Mouse (Mus musculus) bone marrow macrophage, adult 2 months (primary cell): Measurements from ENCODE around the gene Tex19.1. TPM values are rescaled to one million over a fixed set of nuclear protein-coding genes. Genes with fewer than 3 reads are reported as not detected.
"Not testable (repeated sequence)": the region's sequence is repeated elsewhere in the genome, so short reads cannot be mapped to it uniquely, and the experiment has no call there.

Experiments used
- H3K27ac ChIP-seq: 2 replicates; pipeline ENCODE4 v1.5.1; 2012; ENCODE audit warnings: low read depth, low read length; ENCODE audit not compliant: insufficient read depth
- H3K4me1 ChIP-seq: 2 replicates; pipeline ENCODE4 v1.6.1; 2012; ENCODE audit warnings: low read length; ENCODE audit not compliant: control insufficient read depth, insufficient read depth
- H3K4me3 ChIP-seq: 2 replicates; pipeline ENCODE4 v1.5.1; 2012; ENCODE audit warnings: mild to moderate bottlenecking, low read length, moderate library complexity; ENCODE audit not compliant: insufficient read depth
- CTCF ChIP-seq: IDR thresholded peaks from 2 replicates; pipeline ENCODE4 v1.5.1; 2012; ENCODE audit warnings: low read depth, mild to moderate bottlenecking, low read length, moderate library complexity
- POLR2A ChIP-seq: IDR thresholded peaks from 2 replicates; pipeline ENCODE4 v1.6.1; 2012; ENCODE audit warnings: mild to moderate bottlenecking, low read depth, low read length, borderline replicate concordance
- polyA plus RNA-seq: library from polyadenylated mRNA; stranded (reverse); fragments of >200 nt; gene quantifications from 2 replicates; pipeline ENCODE4 v1.2.4, GENCODE M21; 2012; ENCODE audit not compliant: missing spikeins, insufficient read depth, insufficient read length

Gene Tex19.1
- polyA plus RNA-seq: not detected in 2 replicates

DNA sequence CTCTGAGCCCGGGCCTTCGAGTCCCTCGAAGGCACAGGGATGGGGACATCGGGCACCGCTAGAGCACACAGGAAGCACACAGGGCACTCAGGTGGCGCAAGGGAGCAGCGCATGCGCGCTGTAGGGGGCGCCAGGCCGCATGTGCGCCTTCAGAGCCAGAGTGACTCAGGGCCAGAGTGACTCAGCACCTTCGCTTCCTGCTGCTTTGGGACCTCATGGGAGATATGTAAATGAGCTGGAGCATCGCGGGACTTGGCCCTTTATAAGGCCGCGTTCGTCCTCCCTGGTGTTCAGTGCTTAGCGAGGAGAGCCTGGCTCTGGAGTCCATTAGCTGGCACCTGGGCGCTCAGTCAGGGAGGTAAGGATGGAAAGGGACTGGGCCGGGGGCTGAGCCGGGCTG is at the start of gene Tex19.1:
Gene Tex19.1, plus strand, starts transcription at position 279 of the 400 bp plus-strand sequence.
- Histone ChIP-seq H3K4me3 (no peak within 1 kb of the TSS), H3K4me1 (no peaks in the 10 kb centered on the region), H3K27ac (no peak within 1 kb of the TSS)
- TF ChIP-seq POLR2A: no peak
- TF ChIP-seq CTCF: no peak

DNA sequence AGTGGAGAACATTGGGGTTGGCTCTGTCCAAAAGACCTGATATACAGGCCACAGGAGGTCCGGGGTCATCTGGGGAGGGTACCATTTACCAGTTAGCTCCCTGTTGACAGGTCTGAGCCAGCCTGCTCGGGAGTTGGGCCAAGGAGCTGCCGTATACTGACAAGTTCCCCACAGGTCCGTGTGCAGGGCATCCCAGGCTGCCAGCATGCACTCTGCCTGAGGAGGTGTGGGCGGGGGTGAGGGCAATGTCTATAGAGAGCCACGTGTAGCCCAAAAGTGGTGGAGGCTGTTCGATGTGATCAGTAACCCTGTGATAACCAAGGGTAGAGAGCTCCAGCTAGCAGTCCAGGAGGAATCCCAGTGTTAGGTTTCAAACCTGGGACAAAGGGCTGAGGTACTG is 46.2 kb upstream of the Tex19.1 start:
- TF ChIP-seq POLR2A (no peak), CTCF (no peak)
- no peaks in the 10 kb centered on the region; the same call in 1 of the 2 replicates for H3K4me1 ChIP-seq
- H3K4me3 ChIP-seq: no peak overlapping the region
- H3K27ac ChIP-seq: no peak overlapping the region

DNA sequence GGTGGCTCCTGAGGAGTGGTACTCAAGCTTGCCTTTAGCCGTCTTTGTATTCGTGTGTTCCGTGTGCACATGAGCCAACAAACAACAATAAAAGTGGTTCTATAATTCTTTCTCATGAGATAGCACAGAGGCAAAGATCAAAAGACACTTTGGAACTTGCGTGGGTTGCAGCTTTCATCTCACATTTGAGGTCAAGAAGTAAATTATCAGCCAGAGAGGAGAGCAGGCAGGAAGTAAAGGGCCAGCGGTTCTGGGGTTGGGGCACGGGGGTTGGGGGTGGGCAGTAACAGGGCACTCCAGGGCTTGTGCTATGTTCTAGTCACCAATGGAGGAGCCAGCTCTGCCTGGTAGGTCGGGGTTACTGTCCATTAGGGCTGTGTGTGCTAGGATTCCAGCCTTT is 45.3 kb upstream of the Tex19.1 start:
- Histone ChIP-seq H3K4me3 (no peak overlapping the region), H3K27ac (no peak overlapping the region), H3K4me1 (no peaks in the 10 kb centered on the region; the same call in 1 of the 2 replicates)
- TF ChIP-seq CTCF (no peak), POLR2A (no peak)

- Histone ChIP-seq H3K4me1 (no peaks in the 10 kb centered on the region; the same call in 1 of the 2 replicates), H3K27ac (no peak overlapping the region), H3K4me3 (no peak overlapping the region)
- no peak for TF ChIP-seq POLR2A
- TF ChIP-seq CTCF: no peak
These were observed 44.7 kb upstream of the Tex19.1 start for GRCm38 (mm10) chr11:121101124-121101805.

- H3K4me3 ChIP-seq, H3K4me1 ChIP-seq, H3K27ac ChIP-seq: not testable (repeated sequence)
These were observed 38.7 kb upstream of the Tex19.1 start for GRCm38 (mm10) chr11:121107242-121107641.

DNA sequence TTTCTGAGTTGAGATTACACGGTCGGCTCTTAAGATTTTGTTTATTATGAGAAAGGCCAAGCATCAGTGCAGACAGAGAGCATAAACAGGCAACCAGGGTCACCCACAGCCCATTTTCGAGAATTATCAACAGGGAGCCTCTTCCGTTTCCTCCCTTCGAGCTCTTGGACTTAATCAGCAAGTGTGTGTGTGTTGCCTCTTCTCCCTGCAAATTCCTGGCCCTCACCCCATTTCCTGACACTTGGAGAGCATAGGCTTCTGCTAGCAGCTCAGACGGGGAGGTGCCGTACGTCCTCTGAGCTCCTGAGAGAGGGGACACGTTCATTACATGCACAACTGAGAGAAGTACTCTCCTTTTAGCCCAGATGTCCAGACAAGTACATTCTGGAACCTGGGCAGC is 37.9 kb upstream of the Tex19.1 start:
- Histone ChIP-seq H3K4me1 (no peaks in the 10 kb centered on the region), H3K27ac (no peak overlapping the region), H3K4me3 (no peak overlapping the region)
- no peak for TF ChIP-seq POLR2A
- no peak for TF ChIP-seq CTCF

DNA sequence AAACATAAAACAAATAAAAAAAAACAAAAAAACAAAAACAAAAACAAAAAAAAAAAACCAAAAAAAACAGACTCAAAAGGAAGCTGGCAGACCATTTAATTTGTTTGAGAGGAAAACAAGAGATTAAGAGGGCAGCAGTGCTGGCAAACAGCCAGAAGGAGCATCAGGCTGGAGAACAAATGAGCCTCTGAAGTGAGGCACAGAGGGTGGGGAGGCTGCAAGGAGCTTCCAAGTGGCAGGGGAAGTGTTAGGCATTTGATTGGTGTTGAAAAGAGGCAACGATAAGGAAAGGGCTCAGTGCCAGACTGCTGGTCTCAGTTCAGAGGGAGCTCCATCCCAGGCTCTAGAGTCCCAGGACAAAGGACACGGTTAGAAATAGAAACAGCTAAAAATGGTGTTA is 36.0 kb upstream of the Tex19.1 start:
- Histone ChIP-seq H3K4me1 (no peaks in the 10 kb centered on the region), H3K4me3 (no peak overlapping the region), H3K27ac (no peak overlapping the region)
- TF ChIP-seq CTCF: no peak
- no peak for TF ChIP-seq POLR2A

DNA sequence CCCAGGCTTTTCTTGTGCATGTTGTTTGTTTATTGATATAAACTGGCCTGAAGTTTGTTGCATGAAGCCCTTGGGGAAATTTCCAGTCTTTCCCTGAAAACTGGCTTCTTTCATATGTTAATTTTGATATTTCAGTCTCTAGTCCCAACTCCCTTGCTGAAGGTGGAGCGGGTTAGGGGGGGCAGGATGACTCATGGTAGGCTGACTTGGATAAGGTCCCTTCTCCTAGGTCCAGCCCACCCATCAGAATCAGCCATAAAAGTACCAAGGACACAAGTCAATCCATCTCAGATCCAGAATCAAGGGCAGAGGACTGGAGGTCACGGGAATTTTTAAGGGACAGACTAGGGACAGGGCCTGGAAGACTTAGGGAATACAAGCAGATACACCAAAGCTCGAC is 34.9 kb upstream of the Tex19.1 start:
- H3K4me3 ChIP-seq: no peak overlapping the region
- H3K27ac ChIP-seq: no peak overlapping the region
- no peak for TF ChIP-seq CTCF
- no peak for TF ChIP-seq POLR2A
- no peaks in the 10 kb centered on the region for H3K4me1 ChIP-seq

DNA sequence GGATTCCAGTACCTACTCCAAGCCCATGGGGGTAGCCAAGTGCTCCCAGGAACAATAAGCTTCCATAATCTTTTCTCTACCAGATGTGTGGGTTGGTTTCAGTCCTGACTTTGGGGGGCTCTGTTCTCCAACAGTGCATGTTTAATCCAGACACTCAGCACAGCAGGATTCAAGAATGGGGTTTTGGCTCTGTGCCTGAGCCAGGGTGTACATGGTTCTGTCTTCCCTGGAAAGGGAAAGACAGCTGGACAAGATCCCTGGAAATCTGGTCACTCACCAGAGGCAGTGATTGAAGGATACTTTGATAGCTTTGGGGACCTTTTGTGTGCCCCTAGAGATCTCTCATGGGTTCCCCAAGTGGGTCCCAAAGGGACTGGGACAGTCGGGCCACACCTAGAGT is 34.3 kb upstream of the Tex19.1 start:
- TF ChIP-seq CTCF (no peak), POLR2A (no peak)
- Histone ChIP-seq H3K27ac (no peak overlapping the region), H3K4me1 (no peaks in the 10 kb centered on the region), H3K4me3 (no peak overlapping the region)

DNA sequence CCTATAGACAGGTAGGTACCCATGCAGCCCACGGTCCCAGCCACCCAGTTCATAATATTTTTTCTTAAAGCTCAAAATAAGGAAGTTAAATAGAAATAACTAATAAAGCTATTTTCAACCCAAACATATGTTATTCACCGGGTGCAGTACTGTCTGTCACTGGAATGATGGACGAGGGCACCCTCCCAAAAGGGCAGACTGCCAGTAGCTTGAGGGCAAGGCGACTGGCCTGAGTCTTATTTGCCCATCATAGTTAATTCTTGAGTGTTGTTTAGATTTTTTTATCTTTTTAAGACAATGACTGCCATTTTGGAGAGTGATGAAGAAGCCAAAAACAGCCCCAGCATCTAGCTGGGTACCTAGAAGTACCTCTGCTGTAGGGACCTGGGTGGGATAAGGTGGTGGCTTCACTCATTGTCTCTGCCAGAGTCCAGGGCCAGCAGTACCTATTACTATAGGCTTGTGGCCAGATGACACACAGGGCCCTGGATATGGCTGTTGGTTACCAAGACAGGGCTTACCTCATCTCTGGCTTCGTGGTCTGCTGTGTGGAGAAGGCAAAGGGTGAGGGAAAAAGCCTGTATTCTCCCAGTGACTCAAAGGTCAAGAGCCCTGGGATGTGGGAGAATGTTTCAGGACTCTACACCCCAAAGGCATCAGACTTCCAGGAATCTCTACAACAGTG is 33.7 kb upstream of the Tex19.1 start:
- TF ChIP-seq POLR2A (no peak), CTCF (no peak)
- Histone ChIP-seq H3K4me1 (no peaks in the 10 kb centered on the region), H3K27ac (no peak overlapping the region), H3K4me3 (no peak overlapping the region)

DNA sequence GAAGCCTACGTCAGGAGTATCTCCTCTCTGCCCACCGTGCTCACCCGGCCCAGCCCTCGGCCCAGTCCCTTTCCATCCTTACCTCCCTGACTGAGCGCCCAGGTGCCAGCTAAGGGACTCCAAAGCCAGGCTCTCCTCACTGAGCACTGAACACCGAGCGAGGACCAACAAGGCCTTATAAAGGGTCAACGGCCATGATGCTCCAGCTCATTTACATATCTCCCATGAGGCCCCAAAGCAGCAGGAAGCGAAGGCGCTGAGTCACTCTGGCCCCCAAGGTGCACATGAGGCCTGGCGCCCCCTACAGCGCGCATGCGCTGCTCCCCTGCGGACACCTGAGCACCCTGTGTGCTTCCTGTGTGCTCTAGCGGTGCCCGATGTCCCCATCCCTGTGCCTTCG is 27.8 kb upstream of the Tex19.1 start:
- Histone ChIP-seq H3K4me3 (no peak overlapping the region), H3K4me1 (peaks cover 2% of the 10 kb centered on the region; the same call in 1 of the 2 replicates)

More for the DNA sequence above, 27.8 kb upstream of the Tex19.1 start:
- no peak for TF ChIP-seq CTCF
- TF ChIP-seq POLR2A: no peak
- no peak overlapping the region for H3K27ac ChIP-seq
